ENCODE assay signal across 8 mouse cellular contexts in genomic region chr14:55745180-55745860, GRCm38 (mm10). TPM values are rescaled to one million over a fixed set of nuclear protein-coding genes. Genes with fewer than 3 reads are reported as not detected.
A peak's percentile ranks its signal among the peaks of the same experiment; 100 is the strongest.
DNase-seq lines count a peak whose midpoint lies in the region; ATAC-seq lines count a peak whose summit lies in the region.

Gene Dhrs1, minus strand, starts transcription at chr14:55745690.
Gene Nop9, plus strand, starts transcription at chr14:55745693.

- peaks cover 31% of the 10 kb centered on the region for H3K36me3 ChIP-seq in hindbrain, embryonic 13.5 days

- ATAC-seq in hindbrain, embryonic 13.5 days (ENCODE audit: low FRiP score): peak; percentile 83

- peak within 1 kb of the TSS; percentile 59 for H3K4me3 ChIP-seq in hindbrain, embryonic 13.5 days

- H3K4me1 ChIP-seq in hindbrain, embryonic 13.5 days (replicated peaks): peaks cover 46% of the 10 kb centered on the region

- DNase-seq in R1 (ENCODE audit: low read depth, low spot score): peak; percentile 90
- peak; percentile 89 to 92 for DNase-seq in cerebellum, postnatal 25 days
- peak; percentile 58 to 73 for DNase-seq in frontal cortex, postnatal 25 days (ENCODE audit: low spot score in 2 of 2)
- DNase-seq in layer of hippocampus, postnatal 36 days: peak; percentile 81 to 85
- peak; percentile 87 for DNase-seq in lung, postnatal 25 days (ENCODE audit: low spot score)
- DNase-seq in retina, adult 2 months (ENCODE audit: low read depth, low spot score): peak; percentile 71
- peak; percentile 87 for DNase-seq in thymus, postnatal 25 days

- no peaks in the 10 kb centered on the region for H3K9me3 ChIP-seq in hindbrain, embryonic 13.5 days

- WGBS in hindbrain, embryonic 13.5 days: 1% methylated on average over 48 of the region's 48 CpGs

- H3K27ac ChIP-seq in hindbrain, embryonic 13.5 days: peak within 1 kb of the TSS; percentile 64

- no peaks in the 10 kb centered on the region for H3K27me3 ChIP-seq in hindbrain, embryonic 13.5 days

- H3K4me2 ChIP-seq in hindbrain, embryonic 13.5 days: peak within 1 kb of the TSS; percentile 99

- peak within 1 kb of the TSS; percentile 77 for H3K9ac ChIP-seq in hindbrain, embryonic 13.5 days

RNA-seq across cellular contexts. Expression of gene Dhrs1, which starts in this region (rescaled TPM):
- 77.4 and 79.2 TPM in 2 replicates for polyA plus RNA-seq in hindbrain, embryonic 13.5 days (2015; fragmentation: Nextera tagmentation; extraction: Ambion mirVana)
- 10 to 100 TPM; 82.7 to 83.2 TPM for total RNA-seq in layer of hippocampus, postnatal 36 days (2021)

RNA-seq across cellular contexts. Expression of gene Nop9, which starts in this region (rescaled TPM):
- polyA plus RNA-seq in hindbrain, embryonic 13.5 days (2015; fragmentation: Nextera tagmentation; extraction: Ambion mirVana): 28.7 and 33.5 TPM in 2 replicates
- total RNA-seq in layer of hippocampus, postnatal 36 days (2021): 10 to 100 TPM; 10.6 to 14.2 TPM

Comparison
In these comparisons a context has a peak if more than half of its experiments do, and no peak if none do; other contexts are left out.
1. Peak in every context shown above with its lines: DNase-seq, ATAC-seq, H3K4me3 ChIP-seq and H3K27ac ChIP-seq.